Mouse (Mus musculus) gonadal fat pad, adult 2 months (tissue): Measurements from ENCODE around the gene Nlrp1b. TPM values are rescaled to one million over a fixed set of nuclear protein-coding genes. Genes with fewer than 3 reads are reported as not detected.

Experiments used
- DNase-seq: peaks from one replicate; pipeline ENCODE4 v3.0.0-alpha.2; 2012; ENCODE audit warnings: low read depth
- polyA plus RNA-seq: library from polyadenylated mRNA; depleted of rRNA; stranded (reverse); fragments of >200 nt; gene quantifications from 2 replicates; pipeline ENCODE4 v1.2.3, GENCODE M21; 2012; rRNA removed

Gene Nlrp1b
- 0.30 and 0.49 TPM in 2 replicates for polyA plus RNA-seq

DNA sequence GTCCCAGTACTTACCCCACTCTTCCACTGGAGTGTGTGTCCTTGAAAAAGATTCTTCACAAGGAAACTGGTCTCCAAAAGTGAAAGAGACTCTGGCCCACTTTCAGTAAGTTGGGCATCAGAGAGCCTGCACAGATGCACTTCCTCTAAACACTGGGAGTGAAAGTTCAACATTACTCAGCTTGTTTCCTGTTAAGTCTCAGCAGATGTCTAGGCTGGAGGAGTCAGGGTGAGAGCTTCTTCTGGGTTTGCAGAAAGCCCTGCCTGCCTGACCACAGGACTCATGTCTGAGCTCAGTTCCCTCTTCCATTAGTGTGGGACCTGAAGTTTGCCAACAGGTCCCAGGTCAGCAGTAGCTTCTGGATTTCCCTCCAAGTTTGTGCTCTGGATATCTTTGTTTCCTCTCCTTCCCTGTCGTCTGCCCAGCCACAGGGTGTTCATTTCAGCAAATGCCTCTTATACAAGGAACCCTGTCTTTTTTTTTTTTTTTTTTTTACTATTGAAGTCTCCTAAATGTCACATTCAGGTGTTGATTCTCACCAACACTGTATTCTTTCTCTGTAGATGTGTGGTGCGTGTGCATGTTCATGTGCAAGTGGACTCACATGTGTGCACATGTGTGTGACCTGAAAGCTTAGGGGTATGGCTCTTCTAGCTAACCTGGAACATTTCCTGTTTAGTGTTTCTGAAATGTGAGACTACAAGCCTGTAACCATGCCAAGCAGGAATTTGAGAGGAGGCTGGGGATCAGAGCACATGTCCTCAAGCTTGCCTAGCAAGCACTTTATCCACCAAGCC lies at the start of gene Nlrp1b:
TSS of gene Nlrp1b (minus strand) at position 50 of the 797 bp plus-strand sequence.
- no peak for DNase-seq

DNA sequence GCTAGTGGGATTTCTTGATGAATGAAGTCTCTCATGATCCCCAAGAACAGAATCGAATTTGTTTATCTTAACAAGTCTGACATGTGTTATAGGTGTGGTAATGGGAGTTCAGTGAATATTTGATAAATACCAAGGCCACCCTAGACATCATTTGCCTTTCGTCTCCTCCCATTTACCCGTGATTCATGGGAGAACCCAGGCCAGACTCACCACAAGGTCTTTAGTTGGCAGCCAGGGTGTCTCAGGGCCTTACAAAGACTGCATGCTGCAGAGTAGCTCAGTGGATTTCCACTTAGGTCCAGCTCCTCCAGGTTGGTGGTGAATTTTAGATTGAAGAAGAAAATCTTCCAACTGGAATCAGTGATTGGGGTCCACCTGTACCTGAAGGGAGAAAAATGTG lies 30.5 kb upstream of the Nlrp1b start:
- DNase-seq, result no peak

DNA sequence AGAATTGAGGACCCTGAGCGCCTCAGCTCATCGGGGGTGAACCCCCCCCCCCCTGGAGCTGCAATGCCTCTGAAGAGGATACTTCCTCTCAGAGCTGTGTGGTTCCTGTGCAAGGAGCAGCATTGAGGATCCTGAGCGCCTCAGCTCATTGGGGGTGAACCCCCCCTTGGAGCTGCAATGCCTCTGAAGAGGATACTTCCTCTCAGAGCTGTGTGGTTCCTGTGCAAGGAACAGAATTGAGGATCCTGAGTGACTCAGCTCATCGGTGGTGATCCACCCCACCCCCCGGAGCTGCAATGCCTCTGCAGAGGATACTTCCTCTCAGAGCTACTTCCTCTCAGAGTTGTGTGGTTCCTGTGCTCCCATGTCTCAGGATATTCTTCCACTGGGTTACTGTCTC lies 20.8 kb upstream of the Nlrp1b start:
- no peak for DNase-seq

DNA sequence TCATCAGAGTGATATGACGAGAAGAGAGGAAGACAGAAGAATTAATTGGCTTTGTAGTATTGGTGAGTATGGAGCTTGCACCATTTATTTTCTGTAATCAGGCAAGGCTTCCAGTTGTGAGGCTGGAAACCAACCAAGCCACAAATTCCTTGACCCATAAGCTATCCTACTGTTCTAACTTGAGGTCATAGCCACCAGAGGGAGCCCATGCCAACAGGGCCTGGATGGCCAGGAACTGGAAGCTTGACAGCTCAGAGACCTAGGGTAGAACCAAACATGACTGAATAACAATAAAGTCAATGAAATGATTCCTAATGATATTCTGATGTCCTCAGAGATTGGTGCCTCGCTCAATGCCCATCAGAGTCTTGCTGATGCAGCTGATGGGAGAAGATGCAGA lies 5.9 kb downstream of the Nlrp1b start:
- DNase-seq, result no peak

DNA sequence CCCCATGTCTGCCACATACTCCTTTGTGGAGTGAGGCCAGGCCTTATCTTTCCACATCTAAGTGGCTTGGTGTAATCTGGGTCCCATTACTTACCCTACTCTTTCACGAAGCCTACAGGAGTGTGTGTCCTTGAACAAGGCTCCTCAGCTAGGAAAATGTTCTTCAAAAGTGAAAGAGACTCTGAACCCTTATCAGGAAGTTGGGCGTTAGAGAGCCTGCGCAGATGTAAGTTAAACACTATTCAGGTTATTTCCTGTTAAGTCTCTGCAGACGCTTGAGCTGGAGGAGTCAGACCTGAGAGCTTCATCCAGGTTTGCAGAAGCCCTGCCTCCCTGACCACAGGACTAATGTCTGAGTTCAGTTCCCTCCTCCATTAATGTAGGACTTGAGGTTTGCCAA lies 27.8 kb downstream of the Nlrp1b start:
- no peak for DNase-seq

DNA sequence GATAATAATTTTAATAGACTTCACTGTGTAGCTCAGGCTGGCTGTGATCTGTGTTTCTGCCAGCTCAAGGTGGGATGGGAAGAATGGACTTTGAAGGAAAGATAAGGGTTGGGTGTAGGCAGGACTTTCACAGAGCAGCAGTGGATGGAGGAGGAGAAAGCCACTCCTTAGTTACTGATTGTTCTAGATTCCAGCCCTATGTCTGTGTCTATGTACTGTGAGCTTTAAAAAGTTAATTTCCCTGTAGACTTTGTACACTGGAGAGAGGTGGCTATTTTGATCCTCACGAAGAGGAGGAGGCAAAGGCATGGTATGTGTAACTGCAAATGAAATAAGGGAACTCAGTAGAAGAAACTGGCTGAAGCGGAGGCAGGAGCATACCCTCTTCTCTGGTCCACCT lies 31.2 kb downstream of the Nlrp1b start:
- no peak for DNase-seq

DNA sequence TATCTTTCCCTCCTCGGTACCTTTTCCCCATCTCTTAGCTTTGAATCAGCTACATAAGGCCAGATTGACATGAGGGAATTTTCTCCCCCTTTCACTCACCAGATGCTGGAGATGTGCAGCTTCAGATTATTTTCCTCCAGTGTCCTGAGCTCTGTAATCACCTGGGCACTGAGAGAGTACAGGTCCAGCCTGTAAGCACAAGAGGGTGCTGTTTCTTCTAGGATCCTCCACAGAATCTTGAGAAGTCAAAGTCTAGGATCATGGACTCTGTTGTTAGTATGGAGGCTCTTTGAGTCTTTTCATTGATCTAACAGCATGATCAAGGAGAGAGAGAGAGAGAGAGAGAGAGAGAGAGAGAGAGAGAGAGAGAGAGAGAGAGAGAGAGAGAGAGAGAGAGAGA lies 60.9 kb downstream of the Nlrp1b start:
- no peak for DNase-seq

DNA sequence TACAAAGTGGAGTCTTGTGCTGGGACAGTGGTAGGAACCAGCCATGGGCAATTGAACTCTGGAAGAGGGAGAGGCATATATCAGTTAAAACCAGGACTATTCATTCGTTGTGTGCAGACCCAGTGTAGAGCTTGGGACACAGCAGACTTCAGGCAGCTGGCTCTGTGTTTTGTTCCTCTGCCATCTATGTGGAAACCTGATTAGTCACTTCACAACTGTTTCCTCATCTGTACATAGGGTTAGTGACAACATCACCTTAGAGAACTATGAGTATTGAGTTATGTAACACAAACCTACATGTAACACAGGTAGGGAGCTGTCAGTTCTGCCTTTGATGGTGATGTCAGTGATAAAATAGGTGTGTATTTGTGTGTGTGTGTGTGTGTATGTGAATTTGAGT lies 66.4 kb downstream of the Nlrp1b start:
- DNase-seq, result no peak

DNA sequence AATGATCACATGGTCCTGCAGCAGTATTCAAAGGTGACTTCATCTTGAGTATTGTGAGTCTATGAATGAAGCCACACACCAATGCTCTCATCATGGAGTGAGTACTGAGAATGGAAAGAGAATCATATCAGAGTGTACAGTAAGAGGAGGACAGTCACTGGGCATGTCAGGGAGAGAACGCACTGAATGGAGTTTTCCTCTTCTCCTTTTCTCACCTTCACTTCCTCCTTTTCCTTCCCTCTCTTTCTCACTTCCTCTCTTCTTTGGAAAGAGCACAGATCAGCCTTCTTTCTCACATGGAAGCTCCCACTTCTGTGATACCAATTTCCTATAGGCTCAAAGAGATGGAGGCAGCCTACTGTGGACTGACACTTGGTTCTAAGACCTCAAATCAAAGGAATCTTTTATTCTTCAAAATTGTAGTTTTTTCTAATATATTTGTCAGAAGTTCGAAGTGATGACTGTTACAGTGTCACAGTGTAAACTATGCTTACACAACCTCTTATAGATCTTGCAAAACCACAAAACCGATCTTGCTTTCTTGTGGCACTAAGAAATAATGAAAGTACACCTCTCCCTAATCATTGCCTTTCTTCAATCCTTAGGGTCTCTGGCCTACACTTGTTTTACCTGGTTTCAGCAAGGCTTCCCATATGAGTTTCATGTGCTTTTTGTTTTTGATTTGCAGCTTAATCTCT lies 70.9 kb downstream of the Nlrp1b start:
- no peak for DNase-seq

DNA sequence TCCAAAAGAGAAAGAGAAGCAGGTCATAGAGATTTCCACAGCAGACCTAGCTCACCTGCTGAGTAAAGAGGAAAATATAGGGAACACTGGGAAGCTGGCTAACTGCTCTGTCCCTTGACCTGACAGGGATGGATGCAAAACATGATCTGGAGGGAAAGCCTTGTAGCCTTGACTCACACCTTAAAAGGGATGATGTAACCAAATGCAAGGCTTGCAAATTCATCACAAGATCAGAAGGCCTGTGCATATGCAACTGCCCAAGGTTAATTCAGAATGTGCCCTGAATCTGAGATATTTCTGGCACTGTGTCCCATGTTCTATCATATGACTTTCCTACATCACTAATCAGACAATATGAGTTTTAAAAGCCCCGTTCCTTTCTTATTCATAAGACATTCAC lies 75.3 kb downstream of the Nlrp1b start:
- DNase-seq, result no peak

DNA sequence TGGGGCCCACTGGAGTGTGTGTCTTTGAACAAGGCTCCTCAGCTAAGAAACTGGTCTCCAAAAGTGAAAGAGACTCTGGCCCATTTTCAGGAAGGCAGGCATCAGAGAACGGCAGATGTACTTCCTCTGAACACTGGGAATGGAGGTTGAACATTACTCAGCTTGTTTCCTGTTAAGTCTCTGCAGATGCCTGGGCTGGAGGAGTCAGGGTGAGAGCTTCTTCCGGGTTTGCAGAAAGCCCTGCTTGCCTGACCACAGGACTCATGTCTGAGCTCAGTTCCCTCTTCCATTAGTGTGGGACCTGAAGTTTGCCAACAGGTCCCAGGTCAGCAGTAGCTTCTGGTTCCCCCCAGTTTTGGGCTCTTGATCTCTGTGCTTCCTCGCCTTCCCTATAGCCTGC lies 85.9 kb downstream of the Nlrp1b start, which contains the start of gene Nlrp1a:
TSS of gene Nlrp1a (minus strand) at position 44 of the 400 bp plus-strand sequence.
- DNase-seq, result no peak

DNA sequence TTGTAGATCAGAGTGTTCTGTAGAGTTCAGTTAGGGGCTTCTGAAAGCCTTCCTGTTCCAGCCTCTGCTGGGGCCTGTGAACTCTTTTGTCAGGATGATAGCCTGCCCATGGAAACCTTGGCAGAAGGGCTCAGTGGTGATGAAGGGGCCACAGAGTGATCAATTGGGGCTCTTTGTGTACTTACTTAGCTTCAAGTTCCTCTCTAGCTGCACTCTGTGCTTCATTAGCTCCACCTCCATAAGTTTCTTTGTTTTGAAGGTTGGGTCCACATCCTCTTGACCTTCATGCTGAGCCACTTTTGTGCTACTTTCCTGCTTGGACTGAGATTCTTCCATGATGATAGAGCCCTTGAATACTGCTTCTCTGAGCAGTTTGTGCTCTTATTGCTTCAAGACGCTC lies 88.5 kb downstream of the Nlrp1b start:
- no peak for DNase-seq

DNA sequence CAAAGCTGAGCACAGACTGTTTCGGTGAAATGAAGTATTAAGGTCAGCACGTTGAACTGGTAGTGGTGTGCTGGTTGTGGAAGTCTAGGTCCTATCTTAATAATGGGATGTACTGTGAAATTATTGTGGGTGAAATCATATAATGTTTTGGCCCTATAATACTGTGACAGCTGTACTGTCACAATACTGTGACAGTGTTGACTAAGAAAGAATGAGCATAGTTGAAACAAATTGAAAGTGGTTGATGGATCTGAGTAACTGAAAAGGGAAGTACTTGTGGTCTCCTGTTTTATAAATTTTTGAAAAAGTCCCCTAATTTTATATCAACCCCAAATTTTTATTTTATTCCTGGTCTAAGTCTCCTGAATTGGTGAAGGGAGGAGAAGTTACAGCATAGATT lies 123.4 kb downstream of the Nlrp1b start:
- DNase-seq, result no peak

DNA sequence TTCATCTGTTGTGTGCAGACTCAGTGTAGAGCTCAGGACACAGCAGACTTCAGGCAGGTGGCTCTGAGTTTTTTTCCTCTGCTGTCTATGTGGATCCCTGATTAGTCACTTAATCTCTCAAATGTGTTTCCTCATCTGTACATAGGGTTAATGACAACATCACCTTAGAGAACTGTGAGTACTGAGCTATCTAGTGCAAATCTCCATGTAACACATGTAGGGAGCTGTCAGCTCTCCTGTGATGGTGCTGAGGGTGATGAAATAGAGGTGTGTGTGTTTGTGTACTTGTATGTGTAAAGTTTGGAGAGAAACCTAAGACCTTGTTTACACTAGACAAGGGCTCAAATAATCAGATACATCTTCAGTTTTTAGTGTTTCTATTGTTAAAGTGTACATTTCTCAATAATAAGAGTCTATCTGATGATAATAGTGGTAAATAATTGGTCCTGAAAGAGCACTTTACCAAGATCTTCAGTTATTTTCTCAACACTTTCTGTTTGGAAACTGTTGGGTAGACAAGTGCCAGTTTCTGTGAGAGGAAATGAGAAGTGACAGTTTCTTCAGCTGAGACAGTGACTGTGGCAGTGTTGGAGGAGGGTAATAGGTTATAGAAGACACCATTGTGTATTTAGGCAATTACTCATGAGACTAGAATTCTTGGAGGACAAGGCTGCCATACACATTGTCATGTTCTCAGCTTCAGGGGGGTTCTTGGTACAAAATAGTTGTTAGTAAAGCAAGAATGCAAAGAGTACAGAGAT lies 124.1 kb downstream of the Nlrp1b start:
- no peak for DNase-seq

DNA sequence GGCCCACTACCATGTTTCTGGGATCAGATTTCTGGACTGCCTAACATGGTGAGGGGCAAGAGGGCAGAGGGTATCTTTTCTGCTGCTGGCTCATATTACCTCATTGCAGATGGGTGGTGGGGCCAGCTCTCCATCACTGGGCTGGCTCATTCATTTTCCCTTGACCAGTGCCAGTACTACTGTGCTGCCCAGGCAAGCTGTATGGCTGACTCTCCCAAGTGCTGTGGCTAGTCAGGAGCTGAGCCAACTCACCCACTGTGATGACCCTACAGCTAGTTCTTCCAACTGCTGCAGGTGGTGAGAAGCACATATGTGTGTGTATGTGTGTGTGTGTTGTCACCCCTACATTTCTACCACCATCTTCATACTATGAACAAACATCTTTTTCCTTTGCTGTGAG lies 126.6 kb downstream of the Nlrp1b start:
- DNase-seq, result no peak

Other genes with a start within 250 kb of the Nlrp1b start
- gene C1qbp, start 247.7 kb downstream of the Nlrp1b start, polyA plus RNA-seq, result 52.6 and 75.7 TPM in 2 replicates
- gene Dhx33, start 226.3 kb downstream of the Nlrp1b start, polyA plus RNA-seq, result 28.1 and 30.8 TPM in 2 replicates
- 4.2 and 5.6 TPM in 2 replicates for gene Mis12, start 211.1 kb downstream of the Nlrp1b start, polyA plus RNA-seq
- gene Derl2, start 210.9 kb downstream of the Nlrp1b start, polyA plus RNA-seq, result 16.4 and 18.7 TPM in 2 replicates
- gene 6330403K07Rik, start 197.2 kb downstream of the Nlrp1b start, polyA plus RNA-seq, result 2.2 and 4.3 TPM in 2 replicates
- gene Nlrp1a, start 86.0 kb downstream of the Nlrp1b start, polyA plus RNA-seq, result 0.08 and 0.10 TPM in 2 replicates